Mouse (Mus musculus) embryo, embryonic 11 days (tissue): ENCODE results near the gene Mymx.

Source experiments
- DNase-seq: peaks from one replicate; pipeline ENCODE4 v3.0.0-alpha.2; 2015

Gene Mymx

DNA sequence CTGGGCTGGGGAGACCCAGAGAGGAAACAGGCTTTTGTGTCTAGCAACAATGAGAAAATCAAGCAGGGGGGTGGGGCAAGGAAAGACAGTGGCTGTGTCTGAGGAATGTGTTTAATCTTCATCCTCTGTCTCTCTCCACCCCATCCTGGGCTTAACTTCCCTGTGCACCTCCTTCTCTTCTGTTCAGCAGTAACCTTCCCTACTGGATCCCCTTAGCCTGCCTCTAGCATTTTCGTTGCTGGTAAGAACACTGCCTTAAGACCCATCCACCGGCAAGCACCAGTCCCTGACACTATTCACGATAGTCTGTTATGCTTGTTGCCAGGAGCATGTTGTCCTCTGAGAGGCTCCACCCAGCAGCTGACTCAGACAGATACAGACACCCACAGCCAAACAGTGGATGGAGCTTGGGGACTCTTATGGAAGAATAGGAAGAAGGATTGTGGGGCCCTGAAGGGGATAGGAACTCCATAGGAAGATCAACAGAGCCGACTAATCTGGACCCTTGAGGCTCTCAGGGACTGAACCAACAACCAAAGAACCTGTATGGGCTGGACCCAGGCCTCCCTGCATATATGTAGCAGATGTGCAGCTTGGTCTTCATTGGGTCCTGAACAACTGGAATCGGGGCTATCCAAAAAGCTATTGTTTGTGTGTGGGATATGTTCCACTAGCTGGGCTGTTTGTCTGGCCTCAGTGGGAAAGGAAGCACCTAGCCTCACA, 8.4 kb upstream of the Mymx start:
- no peak for DNase-seq

DNA sequence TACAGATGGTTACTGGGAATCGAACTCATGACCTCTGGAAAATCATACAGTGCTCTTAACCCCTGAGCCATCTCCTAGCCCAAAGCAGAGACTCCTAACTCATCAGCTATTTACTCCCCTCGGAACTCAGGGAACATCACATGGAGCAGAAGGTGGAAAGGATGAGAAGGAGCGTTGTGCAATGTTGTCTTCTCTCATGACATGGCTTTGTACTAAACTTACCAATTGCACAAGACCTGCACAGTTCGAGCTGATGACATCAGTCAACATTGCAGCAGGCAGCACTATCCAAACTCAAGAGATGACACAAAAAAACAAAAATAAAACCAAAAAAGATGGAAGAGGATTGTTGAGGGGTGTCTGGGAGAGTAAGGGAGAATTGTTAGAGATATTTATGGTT, 6.5 kb upstream of the Mymx start:
- no peak for DNase-seq

GRCm38 (mm10) chr17:45606992-45607879, 5.3 kb upstream of the Mymx start:
- no peak for DNase-seq

- DNase-seq = no peak
These were observed 1.1 kb upstream of the Mymx start for GRCm38 (mm10) chr17:45602984-45603383.

GRCm38 (mm10) chr17:45601325-45601724, 577 bp downstream of the Mymx start:
- peak; percentile 23 for DNase-seq

- DNase-seq = no peak
These were observed 1.6 kb downstream of the Mymx start for GRCm38 (mm10) chr17:45600267-45600666.

DNA sequence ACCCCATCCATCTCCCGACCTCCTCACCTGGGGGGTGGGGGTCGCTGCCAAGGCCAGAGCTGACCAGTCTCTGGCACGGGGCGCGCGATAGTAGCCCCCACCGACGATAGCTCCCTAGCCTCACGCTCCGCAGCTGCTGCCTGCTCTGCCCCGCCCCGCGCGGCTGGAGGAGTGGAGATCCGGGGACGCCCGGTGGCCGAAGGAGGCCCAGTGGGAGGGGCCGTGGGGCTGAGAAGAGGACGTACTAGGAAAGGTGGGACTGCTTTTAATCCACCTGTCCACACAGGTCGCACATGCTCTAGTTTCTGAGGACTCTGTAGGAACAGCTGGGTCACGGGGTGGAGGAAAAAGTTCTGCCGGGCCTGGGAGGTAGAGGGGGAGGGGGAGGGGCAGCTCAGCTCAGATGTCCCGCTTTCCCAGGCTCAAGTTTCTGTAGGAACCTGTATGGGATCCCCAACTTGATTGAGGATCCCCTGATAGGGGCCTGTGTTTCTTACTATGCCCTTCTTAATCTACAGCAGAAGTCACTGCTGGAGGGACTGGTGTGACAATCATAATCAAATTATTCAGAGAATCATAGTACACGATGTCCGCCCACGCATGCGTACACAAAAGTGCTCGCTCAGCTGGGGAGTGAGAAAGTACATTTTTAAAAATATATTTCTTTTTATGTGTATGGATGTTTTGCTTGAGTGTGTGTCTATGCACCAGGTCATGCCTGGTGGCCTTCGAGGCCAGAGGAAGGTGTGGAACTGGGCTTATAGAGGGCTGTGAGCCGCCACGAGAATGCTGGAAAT, 2.3 kb downstream of the Mymx start, which contains the start of gene Slc29a1:
Gene Slc29a1 (minus strand): TSS at position 161 of the 797 bp plus-strand sequence.
- DNase-seq = peak; percentile 79

- no peak for DNase-seq
These were observed 3.0 kb downstream of the Mymx start for GRCm38 (mm10) chr17:45598891-45599290.

DNA sequence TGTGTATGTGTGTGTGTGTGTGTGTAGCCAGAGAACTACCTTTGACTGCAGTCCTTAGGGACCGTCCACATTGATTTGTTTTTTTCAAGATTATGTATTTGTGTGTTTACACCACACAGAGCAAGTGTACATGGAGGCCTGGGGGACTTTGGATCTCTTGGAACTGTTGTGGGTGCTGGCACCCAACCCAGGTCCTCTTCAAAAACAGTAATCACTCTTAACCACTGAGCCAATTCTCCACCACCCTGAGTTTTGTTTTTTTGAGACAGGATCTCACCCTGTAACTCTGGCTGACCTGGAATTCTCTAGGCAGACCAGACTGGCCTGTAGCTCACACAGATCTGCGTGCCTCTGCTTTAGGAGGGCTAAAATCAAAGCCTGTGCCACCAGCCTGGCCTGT, 3.5 kb downstream of the Mymx start:
- DNase-seq = no peak

- DNase-seq = peak; percentile 56
These were observed 4.1 kb downstream of the Mymx start for GRCm38 (mm10) chr17:45597787-45598186.

- DNase-seq = peak; percentile 71
These were observed 5.1 kb downstream of the Mymx start for GRCm38 (mm10) chr17:45596631-45597396.

DNA sequence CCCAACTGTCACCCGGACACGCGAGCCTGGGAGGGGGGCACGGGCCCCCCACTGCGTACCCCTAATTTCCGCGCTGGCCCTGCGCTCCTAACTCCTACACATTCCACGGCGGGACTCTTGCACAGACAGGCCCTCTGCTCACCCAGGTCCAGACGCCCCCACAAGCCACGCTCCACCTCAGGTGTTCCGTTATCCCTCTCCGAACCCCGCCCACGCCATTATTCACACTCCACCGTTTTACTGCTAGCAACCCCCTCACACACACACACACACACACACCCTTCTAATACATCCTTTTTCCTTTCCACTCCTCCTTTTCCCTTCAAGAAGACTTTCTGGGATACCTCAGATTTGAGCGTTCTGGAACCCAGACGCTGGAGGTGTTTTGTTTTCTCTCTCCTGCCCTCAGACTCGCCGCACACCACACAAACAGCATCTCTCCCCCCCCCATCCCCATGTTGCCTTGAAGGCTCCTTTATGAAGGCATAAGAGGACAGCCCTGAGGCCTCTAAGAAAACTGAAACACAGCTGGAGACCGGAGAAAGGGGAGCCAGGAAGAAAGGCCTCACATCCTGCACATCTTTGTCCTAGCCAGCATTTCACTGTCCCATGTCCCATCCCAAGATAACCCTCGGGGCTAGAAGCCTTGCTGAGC, 6.0 kb downstream of the Mymx start:
- no peak for DNase-seq

GRCm38 (mm10) chr17:45594881-45595735, 6.8 kb downstream of the Mymx start:
- peak; percentile 87 for DNase-seq

- no peak for DNase-seq
These were observed 7.7 kb downstream of the Mymx start for GRCm38 (mm10) chr17:45594195-45594594.

DNA sequence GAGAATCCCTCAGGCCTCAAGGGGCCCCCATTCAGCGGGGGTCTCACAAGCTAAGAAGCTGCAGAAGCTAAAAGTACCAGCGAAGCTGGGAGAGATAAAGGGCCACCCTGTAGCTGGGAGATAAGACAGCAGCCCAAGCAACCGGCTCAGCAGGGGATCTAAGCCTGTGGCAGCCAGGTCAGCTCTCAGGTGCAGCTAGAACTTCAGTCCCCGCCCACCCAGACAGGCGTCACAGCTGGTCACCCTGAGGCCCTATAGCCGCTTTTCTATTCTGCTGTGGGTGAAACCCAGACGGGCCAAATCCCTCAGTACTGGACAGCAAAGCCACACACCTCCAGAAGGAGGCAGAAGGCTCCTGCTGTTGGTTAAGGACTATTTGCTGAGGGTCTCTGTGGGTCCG, 8.4 kb downstream of the Mymx start:
- peak; percentile 29 for DNase-seq

GRCm38 (mm10) chr17:45592606-45593431, 9.1 kb downstream of the Mymx start:
- DNase-seq = no peak

GRCm38 (mm10) chr17:45591701-45592605, 9.9 kb downstream of the Mymx start:
- DNase-seq = no peak

DNA sequence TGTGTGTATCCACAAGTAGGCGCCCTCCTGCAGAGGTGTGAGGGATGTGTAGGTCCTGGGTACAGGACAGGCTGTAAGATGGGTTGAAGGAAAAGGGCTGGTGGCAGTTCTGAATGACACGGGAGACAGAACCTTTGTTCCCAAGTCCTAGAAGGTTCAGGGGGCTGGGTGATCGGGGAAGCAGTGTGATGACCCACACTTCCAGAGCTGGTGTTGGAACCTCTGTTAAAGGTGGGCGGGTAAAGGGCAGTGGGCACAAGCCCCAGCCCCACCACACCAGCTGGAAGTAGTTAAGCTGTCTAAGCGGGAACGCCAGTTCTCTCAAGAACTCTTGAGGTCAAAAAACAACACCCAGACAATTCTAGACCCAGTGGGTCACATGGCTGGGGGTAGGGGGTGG, 11.5 kb downstream of the Mymx start:
- DNase-seq = no peak

DNA sequence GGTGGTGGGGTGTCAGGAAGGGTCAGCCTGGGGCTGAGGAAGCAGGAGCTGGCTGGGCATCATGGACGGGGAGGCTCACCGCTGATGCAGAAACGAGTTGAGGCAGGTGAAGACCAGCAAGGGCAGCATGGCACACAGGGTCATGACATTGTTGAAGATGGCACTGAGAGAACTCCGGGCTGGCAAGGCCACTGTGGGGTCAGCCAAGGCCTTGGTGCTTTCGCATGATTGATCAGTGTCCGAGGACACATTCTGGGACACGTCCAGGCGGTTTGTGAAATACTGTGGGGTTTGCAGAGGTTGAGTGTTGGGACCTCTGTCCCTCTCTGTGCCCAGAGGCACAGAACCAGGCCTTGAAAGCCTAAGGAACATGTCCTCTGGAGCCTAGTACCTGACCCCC, 12.1 kb downstream of the Mymx start:
- no peak for DNase-seq
